Mouse (Mus musculus) erythroblast, embryonic 14.5 days (primary cell): ENCODE data around the gene Selplg.

Experiments
- GATA1 ChIP-seq: IDR thresholded peaks from 2 replicates; pipeline ENCODE4 v1.6.1; 2012; ENCODE audit warnings: low read length, inconsistent platforms, mixed read lengths
- TAL1 ChIP-seq: IDR thresholded peaks from 3 replicates; pipeline ENCODE4 v1.6.1; 2012; ENCODE audit warnings: low read length, inconsistent platforms, mixed read lengths

DNA sequence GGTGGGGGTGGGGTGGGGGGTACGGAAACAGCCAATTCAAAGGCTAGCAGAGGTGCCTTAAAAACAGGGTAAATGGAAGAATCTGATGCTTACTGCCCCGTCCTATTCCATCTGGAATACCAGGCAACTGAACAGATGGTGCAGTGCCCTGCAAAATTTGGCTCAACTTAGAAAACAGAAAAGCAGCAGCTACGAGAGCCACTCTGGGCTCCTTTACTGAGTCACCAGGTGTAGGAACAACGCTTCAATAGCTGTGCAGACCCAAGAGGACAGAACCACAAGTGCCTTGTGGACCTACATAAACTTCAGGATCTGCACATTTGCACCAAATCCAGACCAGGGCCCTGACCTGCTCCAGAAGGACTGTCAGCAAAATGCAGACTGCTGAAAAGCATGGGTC lies 30.0 kb upstream of the Selplg start:
- TF ChIP-seq GATA1 (no peak), TAL1 (no peak)
